Mouse (Mus musculus) bone marrow macrophage, adult 2 months (primary cell): Measurements from ENCODE around the gene Ankrd53.

Experiments
- CTCF ChIP-seq: IDR thresholded peaks from 2 replicates; pipeline ENCODE4 v1.5.1; 2012; ENCODE audit warnings: low read depth, mild to moderate bottlenecking, low read length, moderate library complexity
- POLR2A ChIP-seq: IDR thresholded peaks from 2 replicates; pipeline ENCODE4 v1.6.1; 2012; ENCODE audit warnings: mild to moderate bottlenecking, low read depth, low read length, borderline replicate concordance

GRCm38 (mm10) chr6:83786426-83786825, 24.0 kb downstream of the Ankrd53 start:
- TF ChIP-seq POLR2A (no peak), CTCF (no peak)
